In genomic region chr3:31220040-31220439, GRCm38 (mm10) we compare ENCODE assay signal across 25 mouse cellular contexts.
A peak's percentile ranks its signal among the peaks of the same experiment; 100 is the strongest.
DNase-seq lines count a peak whose midpoint lies in the region; TF ChIP-seq lines count a peak whose summit lies in the region.
"Had no signal": no experiment of that assay in that cellular context is flagged by ENCODE, and none has a peak within 500 bp of the region (broad histone marks: within the 10 kb centered on the region; RNA-seq: fewer than 3 reads in every experiment).

No protein-coding gene starts in this region.

- H3K36me3 ChIP-seq in myocyte (ENCODE audit: control insufficient read depth, insufficient read depth): no peaks in the 10 kb centered on the region
- H3K36me3 ChIP-seq: embryonic facial prominence, embryonic 10.5 days; embryonic facial prominence, embryonic 13.5 days; forebrain, embryonic 10.5 days; G1E; hindbrain, embryonic 10.5 days had no signal

- no peaks in the 10 kb centered on the region for H3K79me2 ChIP-seq in myocyte (ENCODE audit: control insufficient read depth, insufficient read depth)

- H3K27ac ChIP-seq in layer of hippocampus, adult 2 months: peak overlapping the region; percentile 82
- H3K27ac ChIP-seq in cortical plate, adult 2 months (ENCODE audit: insufficient read depth, low read length): peak overlapping the region; percentile 67; the same call in 1 of the 2 replicates
- H3K27ac ChIP-seq: embryonic facial prominence, embryonic 10.5 days; embryonic facial prominence, embryonic 13.5 days; forebrain, embryonic 10.5 days; forebrain, embryonic 13.5 days; hindbrain, embryonic 10.5 days; hindbrain, embryonic 13.5 days had no signal

- no peak overlapping the region for H3ac ChIP-seq in myocyte (ENCODE audit: control insufficient read depth, insufficient read length)

- DNase-seq in layer of hippocampus, adult 2 months (ENCODE audit: low spot score in 2 of 2): no peak
- no peak for DNase-seq in layer of hippocampus, postnatal 25 days (ENCODE audit: extremely low spot score in 1 of 2, low spot score in 1 of 2)
- peak; percentile 43 for DNase-seq in NIH3T3 (ENCODE audit: low read depth)
- DNase-seq in cerebellum, adult 9-11 months: no peak
- no peak for DNase-seq in cerebellum, adult 18-20 months
- DNase-seq: adrenal gland, postnatal 14 days; B cell, adult 2 months; cerebellum, adult 11-12 months; cerebellum, adult 9-10 months; cerebellum, postnatal 25 days; embryo, embryonic 11 days; gastrocnemius, postnatal 10 days; gastrocnemius, postnatal 36 days; heart, postnatal 36 days had no signal

- no peak for TF ChIP-seq CTCF in layer of hippocampus, adult 2 months (conservative IDR thresholded peaks at IDR 0.05)
- TF ChIP-seq CTCF in cortical plate, adult 2 months (IDR thresholded peaks at IDR 0.05; ENCODE audit: extremely low read depth, insufficient read depth, low read length): no peak

- peak overlapping the region; percentile 14 for H3K4me2 ChIP-seq in myocyte (ENCODE audit: low read depth)
- H3K4me2 ChIP-seq: embryonic facial prominence, embryonic 13.5 days; forebrain, embryonic 13.5 days; heart, embryonic 11.5 days; hindbrain, embryonic 13.5 days had no signal

- no peak for TF ChIP-seq POLR2A in cortical plate, adult 2 months (IDR thresholded peaks at IDR 0.05; ENCODE audit: extremely low read depth, insufficient read depth, low read length)
- TF ChIP-seq POLR2A in myocyte (IDR thresholded peaks at IDR 0.05; ENCODE audit: insufficient read length, low read depth): no peak

- H3K27me3 ChIP-seq in myocyte (ENCODE audit: control insufficient read depth, insufficient read depth, insufficient read length): no peaks in the 10 kb centered on the region
- H3K27me3 ChIP-seq: CH12.LX; embryonic facial prominence, embryonic 13.5 days; forebrain, embryonic 13.5 days; hindbrain, embryonic 13.5 days had no signal

- H3K4me3 ChIP-seq in layer of hippocampus, adult 2 months: no peak overlapping the region
- no peak overlapping the region for H3K4me3 ChIP-seq in cortical plate, adult 2 months (ENCODE audit: insufficient read depth, low read length)
- no peak overlapping the region for H3K4me3 ChIP-seq in myocyte
- H3K4me3 ChIP-seq: embryonic facial prominence, embryonic 10.5 days; embryonic facial prominence, embryonic 13.5 days; forebrain, embryonic 10.5 days; forebrain, embryonic 13.5 days; hindbrain, embryonic 10.5 days; hindbrain, embryonic 13.5 days had no signal

- peaks cover 3% of the 10 kb centered on the region; the same call in 1 of the 2 replicates for H3K4me1 ChIP-seq in cortical plate, adult 2 months (ENCODE audit: control insufficient read depth, insufficient read depth, low read length)
- H3K4me1 ChIP-seq: forebrain, embryonic 13.5 days; hindbrain, embryonic 13.5 days had no signal

TF ChIP-seq in myocyte, 11 proteins besides CTCF, POLR2A, EP300 and RAD21:
- TF ChIP-seq E2F4 (IDR thresholded peaks at IDR 0.05; ENCODE audit: insufficient read depth): no peak
- no peak for TF ChIP-seq CEBPB (IDR thresholded peaks at IDR 0.05; ENCODE audit: insufficient read depth, poor library complexity, severe bottlenecking)
- TF ChIP-seq MAX (IDR thresholded peaks at IDR 0.05; ENCODE audit: low read depth): no peak
- TF ChIP-seq TCF12 (IDR thresholded peaks at IDR 0.05; ENCODE audit: insufficient read depth, poor library complexity, severe bottlenecking): no peak
- TF ChIP-seq REST (IDR thresholded peaks at IDR 0.05; ENCODE audit: insufficient read depth, insufficient read length): no peak
- no peak for TF ChIP-seq MYOD1 (IDR thresholded peaks at IDR 0.05; ENCODE audit: control insufficient read depth in 1 of 3, insufficient read length in 2 of 3, low read depth in 2 of 3)
- TF ChIP-seq MYOG (IDR thresholded peaks at IDR 0.05; ENCODE audit: control insufficient read depth in 1 of 3, insufficient read depth in 1 of 3, insufficient read length in 2 of 3, low read depth in 2 of 3): no peak
- TF ChIP-seq USF1 (IDR thresholded peaks at IDR 0.05; ENCODE audit: low read depth): no peak
- no peak for TF ChIP-seq SRF (IDR thresholded peaks at IDR 0.05; ENCODE audit: control insufficient read depth, insufficient read length, low read depth)
- no peak for TF ChIP-seq TCF3 (IDR thresholded peaks at IDR 0.05; ENCODE audit: insufficient read length, low read depth)
- TF ChIP-seq POLR2AphosphoS2 (IDR thresholded peaks at IDR 0.05; ENCODE audit: insufficient read length, low read depth): no peak
